Mouse (Mus musculus) ES-Bruce4 (cell line): Measurements from ENCODE around the gene Os9.

Source experiments
- CTCF ChIP-seq: IDR thresholded peaks from one replicate; pipeline ENCODE4 v1.8.1; 2011; ENCODE audit warnings: low read depth, low read length
- EP300 ChIP-seq: IDR thresholded peaks from 2 replicates; pipeline ENCODE4 v1.6.1; 2011; ENCODE audit warnings: low read depth, low read length; ENCODE audit not compliant: insufficient read depth

GRCm38 (mm10) chr10:127165354-127165653 lies 44.4 kb upstream of the Os9 start:
- no peak for TF ChIP-seq EP300
- TF ChIP-seq CTCF, result no peak
